Mouse (Mus musculus) hindbrain, embryonic 10.5 days (tissue): ENCODE results near the gene Ppox. TPM values are rescaled to one million over a fixed set of nuclear protein-coding genes. Genes with fewer than 3 reads are reported as not detected.

Experiments
- DNase-seq: peaks from one replicate; pipeline ENCODE4 v3.0.0-alpha.2; 2017; ENCODE audit warnings: low spot score
- H3K27ac ChIP-seq: fragments of 300-500 bp; sonication (generic); 2 replicates; pipeline ENCODE4 v1.5.1; 2016; ENCODE audit warnings: mild to moderate bottlenecking, moderate library complexity
- H3K27me3 ChIP-seq: fragments of 300-500 bp; sonication (generic); 2 replicates; pipeline ENCODE4 v1.6.1; 2016; ENCODE audit warnings: mild to moderate bottlenecking; ENCODE audit not compliant: poor library complexity, insufficient read depth, severe bottlenecking
- H3K36me3 ChIP-seq: fragments of 300-500 bp; sonication (generic); 2 replicates; pipeline ENCODE4 v1.6.1; 2016; ENCODE audit warnings: mild to moderate bottlenecking, moderate library complexity
- H3K4me1 ChIP-seq: fragments of 300-500 bp; sonication (generic); replicated peaks from 2 replicates; pipeline ENCODE4 v1.6.1; 2016; ENCODE audit warnings: mild to moderate bottlenecking
- H3K4me3 ChIP-seq: fragments of 300-500 bp; sonication (generic); 2 replicates; pipeline ENCODE4 v1.5.1; 2016; ENCODE audit warnings: mild to moderate bottlenecking, moderate library complexity
- H3K9me3 ChIP-seq: fragments of 300-500 bp; sonication (generic); 2 replicates; pipeline ENCODE4 v1.6.1; 2016; ENCODE audit warnings: mild to moderate bottlenecking, moderate library complexity
- WGBS: fragments of 180-500 bp; shearing (Covaris S2); methylation state at CpG from one replicate; pipeline ENCODE4 v1.1.7; 2016; 5-methylcytosine and 5-hydroxymethylcytosine counted together
- polyA plus RNA-seq: library from polyadenylated mRNA; unstranded; fragments of >200 nt; fragmentation: Nextera tagmentation; extraction: Ambion mirVana; gene quantifications from 2 replicates; pipeline ENCODE4 v1.2.1, GENCODE M21; 2016

Gene Ppox
- polyA plus RNA-seq, 1 experiment from 2014 or later, result 56.2 TPM

- Histone ChIP-seq H3K9me3 (no peaks in the 10 kb centered on the region), H3K27ac (no peak overlapping the region), H3K4me3 (no peak overlapping the region), H3K36me3 (no peaks in the 10 kb centered on the region), H3K27me3 (peaks cover 30% of the 10 kb centered on the region), H3K4me1 (peaks cover 9% of the 10 kb centered on the region)
- DNase-seq, result no peak
- 66% methylated on average over 3 of the region's 3 CpGs for WGBS
These were observed 17.2 kb upstream of the Ppox start for GRCm38 (mm10) chr1:171298226-171298625.

- Histone ChIP-seq H3K36me3 (peaks cover 11% of the 10 kb centered on the region), H3K4me1 (peaks cover 10% of the 10 kb centered on the region), H3K9me3 (no peaks in the 10 kb centered on the region), H3K27me3 (peaks cover 30% of the 10 kb centered on the region), H3K4me3 (peak overlapping the region; percentile 72), H3K27ac (peak overlapping the region; percentile 98)
- DNase-seq, result no peak
- 17% methylated on average over 3 of the region's 3 CpGs for WGBS
These were observed 14.0 kb upstream of the Ppox start for GRCm38 (mm10) chr1:171295063-171295402.

- peaks cover 16% of the 10 kb centered on the region for H3K36me3 ChIP-seq
- DNase-seq, result peak; percentile 84
- H3K4me1 ChIP-seq, result peaks cover 10% of the 10 kb centered on the region
- H3K27ac ChIP-seq, result peak within 1 kb of the TSS; percentile 98
- H3K9me3 ChIP-seq, result no peaks in the 10 kb centered on the region
- H3K4me3 ChIP-seq, result peak within 1 kb of the TSS; percentile 72
- H3K27me3 ChIP-seq, result peaks cover 30% of the 10 kb centered on the region
- WGBS, result under 1% methylated on average over 42 of the region's 42 CpGs
These were observed 13.5 kb upstream of the Ppox start, which contains the start of gene Ufc1 for GRCm38 (mm10) chr1:171294298-171295062. TSS of gene Ufc1 (minus strand) at chr1:171295024.

- 51% methylated on average over 5 of the region's 5 CpGs for WGBS
- peaks cover 10% of the 10 kb centered on the region for H3K4me1 ChIP-seq
These were observed 12.9 kb upstream of the Ppox start for GRCm38 (mm10) chr1:171293906-171294297.

GRCm38 (mm10) chr1:171293351-171293750, 12.4 kb upstream of the Ppox start:
- Histone ChIP-seq H3K9me3 (no peaks in the 10 kb centered on the region), H3K36me3 (peaks cover 27% of the 10 kb centered on the region), H3K4me3 (peak overlapping the region; percentile 72), H3K4me1 (peaks cover 15% of the 10 kb centered on the region), H3K27me3 (peaks cover 27% of the 10 kb centered on the region), H3K27ac (peak overlapping the region; percentile 98; the same call in 1 of the 2 replicates)
- 91% methylated on average over 3 of the region's 3 CpGs for WGBS
- no peak for DNase-seq

More at GRCm38 (mm10) chr1:171293906-171294297, 12.9 kb upstream of the Ppox start:
- H3K9me3 ChIP-seq, result no peaks in the 10 kb centered on the region
- DNase-seq, result no peak
- H3K27me3 ChIP-seq, result peaks cover 30% of the 10 kb centered on the region
- H3K36me3 ChIP-seq, result peaks cover 22% of the 10 kb centered on the region
- peak overlapping the region; percentile 72 for H3K4me3 ChIP-seq
- H3K27ac ChIP-seq, result peak overlapping the region; percentile 98

- Histone ChIP-seq H3K27me3 (no peaks in the 10 kb centered on the region), H3K4me1 (peaks cover 39% of the 10 kb centered on the region), H3K9me3 (no peaks in the 10 kb centered on the region), H3K27ac (peak overlapping the region; percentile 100), H3K36me3 (peaks cover 70% of the 10 kb centered on the region), H3K4me3 (peak overlapping the region; percentile 96)
- 68% methylated on average over 4 of the region's 4 CpGs for WGBS
- DNase-seq, result no peak
These were observed 7.3 kb upstream of the Ppox start for GRCm38 (mm10) chr1:171288328-171288727.

GRCm38 (mm10) chr1:171287136-171288081, 6.4 kb upstream of the Ppox start, which contains the start of gene Usp21:
TSS of gene Usp21 (minus strand) at chr1:171287991.
- under 1% methylated on average over 49 of the region's 49 CpGs for WGBS
- Histone ChIP-seq H3K36me3 (peaks cover 76% of the 10 kb centered on the region), H3K4me3 (peak within 1 kb of the TSS; percentile 96)

GRCm38 (mm10) chr1:171286517-171286916, 5.5 kb upstream of the Ppox start:
- H3K36me3 ChIP-seq, result peaks cover 80% of the 10 kb centered on the region
- no peaks in the 10 kb centered on the region for H3K9me3 ChIP-seq
- H3K27me3 ChIP-seq, result no peaks in the 10 kb centered on the region
- DNase-seq, result no peak
- H3K4me3 ChIP-seq, result peak overlapping the region; percentile 96; the same call in 1 of the 2 replicates
- H3K27ac ChIP-seq, result peak overlapping the region; percentile 100
- WGBS, result 88% methylated on average over 19 of the region's 19 CpGs
- peaks cover 46% of the 10 kb centered on the region for H3K4me1 ChIP-seq

More at GRCm38 (mm10) chr1:171287136-171288081, 6.4 kb upstream of the Ppox start, which contains the start of gene Usp21:
- Histone ChIP-seq H3K9me3 (no peaks in the 10 kb centered on the region), H3K27ac (peak within 1 kb of the TSS; percentile 100), H3K27me3 (no peaks in the 10 kb centered on the region), H3K4me1 (peaks cover 37% of the 10 kb centered on the region)
- peak; percentile 94 for DNase-seq

GRCm38 (mm10) chr1:171285096-171285892, 4.3 kb upstream of the Ppox start:
- Histone ChIP-seq H3K4me1 (peaks cover 52% of the 10 kb centered on the region), H3K9me3 (no peaks in the 10 kb centered on the region), H3K27ac (no peak overlapping the region), H3K4me3 (peak overlapping the region; percentile 1; the same call in 1 of the 2 replicates), H3K27me3 (no peaks in the 10 kb centered on the region), H3K36me3 (peaks cover 74% of the 10 kb centered on the region)
- 87% methylated on average over 20 of the region's 20 CpGs for WGBS
- no peak for DNase-seq

- 91% methylated on average over 15 of the region's 15 CpGs for WGBS
- no peaks in the 10 kb centered on the region for H3K9me3 ChIP-seq
- peak overlapping the region; percentile 1; the same call in 1 of the 2 replicates for H3K4me3 ChIP-seq
- H3K27ac ChIP-seq, result no peak overlapping the region
- H3K4me1 ChIP-seq, result peaks cover 60% of the 10 kb centered on the region
- H3K36me3 ChIP-seq, result peaks cover 66% of the 10 kb centered on the region
- no peaks in the 10 kb centered on the region for H3K27me3 ChIP-seq
- no peak for DNase-seq
These were observed 3.5 kb upstream of the Ppox start for GRCm38 (mm10) chr1:171284491-171284890.

GRCm38 (mm10) chr1:171283188-171284160, 2.5 kb upstream of the Ppox start:
- Histone ChIP-seq H3K9me3 (no peaks in the 10 kb centered on the region), H3K27me3 (no peaks in the 10 kb centered on the region), H3K4me1 (peaks cover 56% of the 10 kb centered on the region), H3K36me3 (peaks cover 65% of the 10 kb centered on the region), H3K27ac (no peak overlapping the region), H3K4me3 (no peak overlapping the region)
- 93% methylated on average over 18 of the region's 18 CpGs for WGBS
- no peak for DNase-seq
